Mouse (Mus musculus) kidney, postnatal 10 days (tissue): Measurements from ENCODE around the gene Cplx3.

Source experiments
- DNase-seq: peaks from one replicate; pipeline ENCODE4 v3.0.0; 2021; ENCODE audit warnings: mixed read lengths

Gene Cplx3

DNA sequence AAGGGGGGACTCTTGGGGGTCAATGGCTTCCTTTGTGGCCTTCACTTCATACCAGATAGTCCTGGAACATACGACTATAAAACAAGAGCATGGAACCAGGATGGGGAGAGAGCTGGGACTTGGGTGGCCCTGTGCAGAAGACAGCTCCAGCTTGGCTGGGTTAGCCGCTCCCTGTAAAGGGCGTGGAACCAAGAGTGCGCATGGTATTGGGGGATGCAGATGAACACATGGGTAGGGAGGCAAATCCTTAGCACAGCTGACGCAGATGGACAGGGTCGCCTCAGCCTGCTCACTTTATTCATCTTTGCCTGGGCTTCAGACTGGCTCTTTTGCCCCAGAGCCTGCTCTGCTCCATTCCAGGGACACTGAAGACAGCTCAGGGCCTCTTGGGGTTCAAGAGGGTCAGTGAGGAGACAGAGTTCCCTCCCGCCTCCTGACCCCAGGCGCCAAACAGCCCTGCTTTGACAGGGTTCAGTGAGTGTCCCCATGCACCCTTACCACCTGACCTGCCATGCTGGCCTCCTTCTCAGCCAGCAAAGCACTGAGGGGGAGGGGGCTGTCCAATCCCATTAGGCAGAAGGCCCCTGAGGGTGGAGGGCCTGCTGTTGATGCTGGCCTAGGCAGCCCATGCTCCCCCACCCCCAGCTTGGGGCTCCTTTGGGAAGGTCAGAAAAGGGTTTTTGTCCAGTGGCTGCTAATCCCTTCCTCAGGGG is 7.1 kb downstream of the Cplx3 start:
- DNase-seq = peak; percentile 42

DNA sequence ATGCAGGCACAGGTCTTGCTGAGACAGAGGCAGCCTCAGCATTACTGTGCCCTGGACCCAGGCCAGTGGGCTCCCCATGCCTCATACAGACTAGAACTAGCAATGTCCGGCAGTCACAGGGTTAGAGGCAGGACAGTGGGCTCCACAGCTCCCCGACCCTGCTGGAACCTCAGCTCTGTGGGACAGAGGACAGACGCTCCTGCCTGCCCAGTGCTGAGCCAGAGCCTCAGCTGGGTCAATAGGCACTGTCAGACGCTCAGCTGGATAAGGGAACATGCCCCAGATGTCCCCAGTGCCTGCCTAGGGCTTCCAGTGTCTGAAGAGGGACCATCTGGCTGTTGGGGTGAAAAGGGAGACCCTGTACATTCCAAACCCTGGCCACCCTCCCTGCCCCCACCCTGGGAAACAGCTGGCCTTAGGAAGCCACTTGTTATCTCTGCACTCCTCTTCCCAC is 8.1 kb downstream of the Cplx3 start:
- DNase-seq = peak; percentile 57

DNA sequence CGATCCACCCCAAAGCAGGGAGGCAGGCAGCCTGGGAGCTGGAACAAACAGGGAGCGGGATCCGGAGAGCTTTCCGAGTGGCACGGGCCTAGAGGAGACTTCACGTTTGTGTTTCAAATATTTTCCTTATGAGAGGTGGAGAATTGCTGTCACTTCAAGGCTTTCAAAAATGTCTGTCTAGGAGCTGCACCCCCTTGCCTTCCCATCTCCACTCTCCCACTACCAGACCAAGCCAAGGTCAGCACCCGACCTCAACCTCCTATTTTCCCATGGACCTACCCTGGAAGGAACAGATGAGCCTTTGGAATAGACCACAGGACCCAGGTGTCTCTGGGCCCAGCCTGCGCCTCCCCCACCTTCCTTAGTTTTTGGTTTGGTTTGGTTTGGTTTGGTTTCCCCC is 8.8 kb downstream of the Cplx3 start:
- no peak for DNase-seq

DNA sequence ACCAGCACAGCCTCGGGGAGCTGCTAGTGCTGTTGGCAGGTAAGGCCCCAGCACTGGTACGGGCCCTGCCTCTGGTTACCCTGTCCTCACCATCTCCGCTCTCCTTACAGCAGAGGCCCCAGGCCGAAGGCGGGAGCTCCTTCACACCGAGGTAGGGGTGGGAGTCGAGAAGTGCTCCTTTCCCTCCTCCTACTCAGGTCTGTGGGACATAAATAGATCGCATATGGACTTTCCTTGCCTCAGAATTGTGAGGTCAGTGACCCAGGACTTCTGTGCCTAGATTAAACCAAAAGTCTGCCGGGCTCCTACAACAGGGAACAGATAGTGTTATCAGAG is 11.9 kb downstream of the Cplx3 start:
- DNase-seq = no peak

DNA sequence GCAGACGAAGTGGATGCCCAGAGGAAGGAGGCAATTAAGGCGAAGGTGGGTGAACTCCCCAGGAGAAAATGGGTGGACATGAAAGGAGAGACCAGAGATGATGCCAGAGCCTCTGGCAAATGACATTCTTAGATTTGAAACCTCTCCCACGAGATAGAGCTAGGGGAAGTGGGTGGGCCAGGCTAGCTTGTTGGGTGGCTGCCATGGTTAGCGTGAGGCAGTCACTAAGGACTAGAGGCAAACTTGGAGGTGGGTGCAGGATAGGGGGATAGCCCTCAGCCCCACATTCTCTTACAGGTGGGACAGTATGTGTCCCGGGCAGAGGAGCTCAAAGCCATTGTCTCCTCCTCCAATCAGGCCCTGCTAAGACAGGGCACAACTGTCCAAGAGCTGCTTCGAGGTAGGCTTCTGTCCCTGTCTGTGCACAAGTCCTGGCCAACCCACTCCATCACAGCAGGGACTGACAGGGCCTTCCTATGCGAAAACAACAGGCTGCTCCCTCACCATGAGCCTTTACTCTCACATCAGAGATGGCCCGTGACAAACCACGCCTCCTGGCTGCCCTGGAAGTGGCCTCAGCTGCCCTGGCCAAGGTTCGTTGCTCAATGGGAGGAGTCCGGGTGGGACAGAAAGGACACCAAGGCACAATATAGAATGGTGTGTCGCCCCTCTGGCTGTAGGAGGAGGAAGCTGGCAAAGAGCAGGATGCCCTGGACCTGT is 12.5 kb downstream of the Cplx3 start:
- DNase-seq = peak; percentile 61

DNA sequence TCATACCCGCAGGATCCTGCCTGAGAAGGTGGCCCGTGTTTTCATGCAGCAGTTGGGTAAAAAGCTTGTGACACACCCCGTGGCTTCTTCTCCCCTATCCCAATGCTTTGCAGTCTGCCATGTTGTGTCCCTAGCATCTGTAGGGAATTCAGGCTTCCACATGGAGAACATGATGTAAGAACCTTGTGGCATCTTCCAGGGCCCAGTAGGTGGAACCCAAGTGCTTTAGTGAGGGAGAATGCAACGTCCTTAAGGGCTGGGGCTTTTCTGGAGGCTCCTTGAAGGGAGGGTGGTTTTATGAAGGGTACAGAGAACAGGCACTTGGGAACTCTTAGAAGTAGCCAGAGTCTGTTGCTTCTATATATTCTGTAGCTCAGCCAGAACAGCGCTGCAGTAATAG is 15.4 kb downstream of the Cplx3 start:
- no peak for DNase-seq

DNA sequence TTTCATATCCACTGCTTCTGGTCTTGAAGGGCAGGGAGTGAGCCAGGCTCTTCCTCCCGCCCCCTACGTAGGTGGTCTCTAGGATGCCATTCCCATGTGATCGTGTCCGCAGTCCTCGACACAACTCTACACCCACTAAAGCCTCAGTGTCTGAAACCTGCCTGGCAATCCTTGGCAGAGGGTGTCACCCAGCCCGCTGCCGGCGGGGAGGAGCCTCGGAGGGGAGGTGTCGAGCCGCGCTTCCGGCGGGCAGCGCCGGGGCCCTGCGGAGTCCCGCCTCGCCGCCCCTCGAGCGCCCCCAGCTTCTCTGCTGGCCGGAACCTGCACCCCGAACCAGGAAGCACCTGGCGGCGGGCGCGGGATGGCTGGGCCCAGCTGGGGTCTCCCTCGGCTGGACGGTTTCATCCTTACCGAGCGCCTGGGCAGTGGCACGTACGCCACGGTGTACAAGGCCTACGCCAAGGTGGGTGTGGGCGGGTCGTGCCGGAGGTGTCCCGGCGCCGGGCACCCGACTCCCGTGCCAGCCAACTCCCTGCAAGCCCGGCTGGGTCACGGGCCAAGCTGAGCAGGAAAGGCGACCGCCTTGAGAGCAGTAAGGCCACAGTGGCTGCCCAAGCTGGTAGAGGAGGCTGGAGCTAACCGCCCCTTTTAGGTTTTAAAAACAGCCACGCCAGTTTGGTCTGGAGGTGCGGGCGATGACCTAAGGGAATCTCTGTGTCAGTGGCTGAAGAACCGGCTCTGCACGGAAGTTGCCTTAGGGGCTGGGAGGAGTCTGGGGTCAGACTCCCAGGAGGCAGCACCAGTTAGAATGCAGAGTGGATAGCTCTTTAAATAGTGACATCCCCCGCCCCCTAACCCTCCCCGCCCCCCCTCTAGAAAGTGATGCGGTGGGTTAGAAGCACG is 16.6 kb downstream of the Cplx3 start, which contains the start of gene Ulk3:
Gene Ulk3 (plus strand): TSS at position 229 of the 903 bp plus-strand sequence.
- peak; percentile 89 for DNase-seq

DNA sequence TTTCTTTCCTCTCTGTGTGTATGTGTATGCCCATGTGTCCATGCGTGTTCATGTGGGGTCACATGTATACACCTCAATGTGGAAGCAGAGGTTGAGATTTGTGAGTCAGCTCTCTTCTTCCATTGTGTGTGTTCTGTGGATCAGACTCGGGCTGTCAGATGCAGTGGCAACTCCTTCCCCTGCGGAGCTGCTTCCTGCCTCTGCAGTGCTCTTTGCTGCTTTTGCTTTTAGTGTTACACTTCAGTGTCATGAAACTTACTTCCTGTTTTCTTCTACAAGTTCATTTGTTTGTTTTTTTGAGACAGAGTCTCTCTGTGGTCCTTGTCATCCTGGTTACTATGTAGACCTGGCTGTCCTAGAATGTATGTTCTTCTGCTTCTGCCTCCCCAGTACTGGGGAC is 21.1 kb downstream of the Cplx3 start:
- no peak for DNase-seq

DNA sequence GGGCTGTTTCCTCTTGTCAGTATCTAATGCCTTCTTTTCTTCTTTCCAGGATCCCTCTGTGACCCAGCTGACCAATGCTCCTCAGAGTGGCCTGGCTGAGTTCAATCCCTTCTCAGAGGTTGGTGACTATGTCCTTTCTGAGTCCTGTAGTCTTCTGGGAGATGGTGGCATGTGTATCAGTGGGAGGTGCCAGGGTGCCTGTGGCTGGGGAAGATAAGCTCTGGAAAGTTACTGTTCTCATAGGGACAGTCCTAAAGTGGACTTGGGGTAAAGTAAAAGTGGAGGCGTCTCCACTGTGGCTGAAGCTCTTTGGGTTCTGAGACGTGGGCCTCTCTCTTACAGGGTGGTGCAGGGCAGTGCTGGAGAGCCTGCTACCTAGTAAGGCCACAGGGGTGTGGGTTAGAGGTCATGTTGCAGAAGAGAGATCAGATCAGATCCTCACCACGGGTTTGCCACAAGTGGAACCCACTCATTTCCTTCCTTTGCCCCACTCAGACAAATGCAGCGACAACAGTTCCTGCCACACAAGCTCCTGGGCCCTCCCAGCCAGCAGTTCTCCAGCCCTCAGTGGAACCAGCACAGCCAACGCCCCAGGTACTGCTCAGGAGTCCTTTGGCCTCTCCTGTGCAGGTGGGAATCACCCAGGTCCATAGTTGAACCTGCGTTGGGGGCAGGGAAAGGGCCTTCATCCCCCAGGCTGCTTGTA is 28.8 kb downstream of the Cplx3 start:
- DNase-seq = no peak

DNA sequence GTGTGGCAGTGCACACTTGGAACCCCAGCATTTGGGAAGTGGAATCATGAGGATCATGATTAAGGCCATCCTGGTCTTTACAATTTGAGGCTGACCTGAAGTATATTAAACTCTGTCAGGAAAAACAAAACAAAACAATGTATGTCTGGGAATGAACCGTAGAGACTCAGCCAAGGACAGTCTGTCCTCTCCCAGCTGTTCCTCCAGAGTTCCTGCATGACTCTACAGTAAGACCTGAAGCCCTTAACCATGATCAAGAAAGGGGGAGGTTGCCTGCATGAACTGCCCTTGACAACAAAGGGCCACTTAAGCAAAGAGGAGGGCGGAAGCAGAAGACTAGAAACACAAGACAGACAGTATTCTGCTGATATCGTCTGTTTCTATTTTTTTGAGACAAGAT is 30.5 kb downstream of the Cplx3 start:
- no peak for DNase-seq

DNA sequence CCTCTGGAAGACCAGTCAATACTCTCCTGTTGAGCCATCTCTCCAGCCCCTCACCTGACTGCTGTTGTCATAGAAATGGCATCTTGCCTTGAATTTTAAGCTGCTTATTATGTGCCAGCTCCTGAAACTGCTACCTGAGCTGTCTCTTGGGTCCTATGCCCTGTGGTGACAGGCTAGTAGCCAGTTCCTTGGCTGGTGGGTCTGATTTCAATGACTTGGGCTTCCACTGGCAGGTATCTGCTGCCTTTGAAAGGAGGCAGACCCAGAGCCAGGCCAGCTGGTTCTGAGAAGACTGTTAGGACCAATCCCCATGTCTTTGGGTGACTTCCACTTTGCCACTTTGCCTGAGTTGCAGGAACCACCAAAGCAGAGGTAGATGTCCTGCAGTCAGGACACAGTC is 31.7 kb downstream of the Cplx3 start:
- no peak for DNase-seq

DNA sequence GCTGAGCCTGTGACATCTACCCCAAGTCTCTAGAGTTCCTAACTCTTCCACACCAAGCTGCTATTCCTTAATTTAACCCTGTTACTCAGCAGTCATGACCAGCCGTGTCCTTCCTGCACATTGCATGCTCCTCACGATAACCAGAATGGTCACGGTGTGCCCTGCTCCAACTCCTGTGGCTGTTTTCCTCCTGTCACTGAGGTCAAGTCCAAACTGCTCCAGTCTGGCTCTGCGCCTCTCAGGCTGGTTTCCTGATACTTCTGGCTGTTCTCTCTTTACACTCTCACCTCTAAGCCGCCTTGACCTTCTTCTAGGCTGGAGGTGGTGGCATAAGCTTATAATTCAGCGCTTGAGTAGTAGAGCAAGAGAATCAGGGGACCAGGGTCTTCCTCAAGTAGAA is 37.6 kb downstream of the Cplx3 start:
- DNase-seq = peak; percentile 15

DNA sequence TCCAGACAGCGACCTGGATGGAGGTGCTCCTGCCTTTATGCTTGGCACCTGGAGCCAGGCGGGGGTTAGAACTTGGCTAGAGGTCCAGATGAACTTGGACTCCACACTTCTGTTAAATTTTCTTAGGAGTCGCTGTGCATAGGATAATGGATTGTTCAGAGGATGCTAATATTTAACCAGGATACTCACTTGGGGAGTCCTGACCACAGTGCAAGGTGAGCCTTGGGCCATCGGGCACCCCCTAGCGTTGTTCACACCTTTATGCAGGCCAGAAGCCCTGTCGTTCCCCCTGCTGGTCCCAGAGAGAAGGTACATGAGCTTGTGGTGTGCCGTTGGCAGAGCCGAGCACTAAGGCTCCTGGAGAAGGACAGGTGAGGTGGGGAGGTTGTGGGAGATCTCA is 39.2 kb downstream of the Cplx3 start:
- peak; percentile 78 for DNase-seq

DNA sequence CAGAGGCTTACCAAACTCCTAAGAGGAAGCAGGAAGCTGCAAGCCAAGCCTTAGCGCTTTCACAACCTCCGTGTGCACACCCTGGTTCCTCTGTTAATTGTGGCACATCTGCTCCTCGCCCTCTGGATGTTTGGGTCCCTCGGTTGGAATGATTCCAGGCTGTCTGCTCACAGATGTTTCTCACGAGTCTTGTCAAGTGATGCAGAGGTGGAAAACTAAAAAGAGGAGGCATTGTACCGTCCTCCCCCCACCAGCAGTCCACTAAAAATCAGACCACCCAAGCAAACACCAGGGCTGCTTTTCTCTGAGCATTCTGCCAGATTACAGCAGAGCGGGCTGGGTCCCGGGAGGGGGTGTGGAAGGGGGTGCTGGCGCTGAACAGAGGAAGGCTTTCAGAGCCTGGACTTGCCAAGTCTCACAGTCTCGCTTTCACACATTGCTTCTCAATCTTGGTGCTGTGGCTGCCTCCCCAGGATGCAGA is 40.3 kb downstream of the Cplx3 start:
- DNase-seq = peak; percentile 49

DNA sequence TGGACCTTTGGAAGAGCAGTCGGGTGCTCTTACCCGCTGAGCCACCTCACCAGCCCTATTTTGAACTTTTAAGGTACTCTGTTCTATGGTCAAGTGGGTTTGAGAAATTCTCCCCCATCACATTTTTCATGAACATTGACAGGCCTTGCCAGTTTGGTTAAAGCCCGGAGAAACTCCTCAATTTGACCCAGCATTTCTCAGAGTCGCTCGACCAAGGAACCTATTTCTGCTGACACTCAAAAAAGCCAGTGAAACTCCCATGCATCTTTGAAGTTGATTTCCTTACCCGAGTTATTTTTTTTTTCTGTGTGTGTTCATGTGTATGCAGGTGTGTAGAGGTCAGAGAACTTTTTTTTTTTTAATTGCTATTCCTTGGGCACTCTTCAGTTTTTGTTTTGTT is 41.5 kb downstream of the Cplx3 start:
- no peak for DNase-seq

DNA sequence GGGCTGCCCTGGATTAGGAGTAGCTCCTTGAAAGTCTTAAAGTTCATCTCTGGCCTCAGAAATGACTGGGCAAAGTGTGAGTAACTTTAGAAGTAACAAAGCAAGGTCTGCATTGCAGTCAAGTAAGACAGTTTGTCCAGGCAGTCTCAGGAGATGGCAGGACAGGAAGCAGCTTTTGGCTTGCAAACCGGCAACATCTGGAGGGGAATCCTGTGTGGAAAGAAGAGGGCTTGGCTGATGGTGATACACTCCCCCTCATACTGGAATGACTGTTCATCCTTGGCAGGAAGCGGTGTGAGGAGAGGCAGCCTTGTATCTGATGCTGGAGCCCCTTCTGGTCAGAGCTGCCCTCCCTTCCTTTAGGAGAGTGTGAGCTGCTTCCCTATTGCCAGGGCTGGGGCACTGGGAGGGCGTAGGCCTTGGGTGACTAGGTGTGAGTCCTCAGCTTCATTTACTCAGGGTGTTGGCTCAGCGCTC is 43.1 kb downstream of the Cplx3 start:
- peak; percentile 74 for DNase-seq

DNA sequence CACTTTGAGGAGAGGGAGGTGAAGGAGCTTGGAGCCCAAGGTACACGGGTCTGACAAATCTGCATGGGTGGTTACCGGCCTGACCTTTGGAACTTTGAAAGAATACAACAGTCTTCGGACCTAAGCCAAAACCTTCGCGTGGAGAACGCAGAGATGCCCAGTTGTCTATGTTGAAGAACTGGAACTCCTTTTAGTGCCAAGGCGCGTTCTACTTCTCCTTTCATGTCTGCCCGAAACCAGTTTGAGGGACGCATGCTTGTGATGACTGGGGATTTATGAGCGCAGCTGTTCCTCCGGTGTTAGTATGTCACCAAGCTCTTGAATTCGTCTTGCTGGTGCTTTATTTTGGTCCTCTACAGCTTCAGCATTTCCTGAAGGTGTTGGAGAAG is 44.4 kb downstream of the Cplx3 start:
- DNase-seq = no peak

DNA sequence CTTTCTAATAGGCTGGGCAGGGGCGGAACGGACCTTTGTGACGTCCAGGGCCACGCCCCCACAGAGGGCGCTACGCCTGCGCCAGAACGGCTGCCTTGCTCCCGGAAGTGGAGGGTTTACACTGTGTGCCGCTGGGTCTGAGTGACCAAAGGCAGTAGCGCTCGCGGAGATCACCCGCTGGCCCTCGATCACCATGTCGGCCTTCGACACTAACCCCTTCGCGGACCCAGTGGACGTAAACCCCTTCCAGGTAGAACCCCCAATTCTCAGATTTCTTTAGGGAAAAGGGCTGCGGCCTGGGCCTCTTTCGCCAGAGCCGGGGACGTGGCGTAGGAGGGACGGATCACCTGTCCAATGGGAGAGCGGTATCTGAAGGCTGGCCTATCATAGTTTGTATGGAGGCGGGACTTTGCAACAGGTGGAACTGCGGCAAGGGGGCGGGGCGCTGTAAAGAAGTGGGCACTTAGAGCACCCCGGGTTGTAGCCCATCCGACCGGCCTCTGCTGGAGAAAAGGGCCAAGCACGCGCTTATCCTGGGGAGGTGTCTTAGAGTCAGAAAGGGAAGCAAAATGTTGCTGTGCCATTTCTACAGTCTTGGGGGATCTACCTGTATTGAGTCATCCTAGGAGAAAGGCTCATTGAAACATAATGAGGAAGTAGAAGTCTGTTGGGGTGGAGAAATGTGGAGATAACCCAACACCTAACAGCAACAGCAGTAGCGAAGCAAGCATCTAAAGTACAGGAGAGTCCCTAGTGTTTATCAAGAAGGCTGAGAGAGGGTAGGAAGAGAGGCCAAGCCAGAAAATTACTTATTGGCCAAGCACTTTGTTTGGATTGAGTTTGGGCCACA is 45.0 kb downstream of the Cplx3 start, which contains the start of gene Scamp2:
Gene Scamp2 (plus strand): TSS at position 83 of the 850 bp plus-strand sequence.
- DNase-seq = peak; percentile 96

DNA sequence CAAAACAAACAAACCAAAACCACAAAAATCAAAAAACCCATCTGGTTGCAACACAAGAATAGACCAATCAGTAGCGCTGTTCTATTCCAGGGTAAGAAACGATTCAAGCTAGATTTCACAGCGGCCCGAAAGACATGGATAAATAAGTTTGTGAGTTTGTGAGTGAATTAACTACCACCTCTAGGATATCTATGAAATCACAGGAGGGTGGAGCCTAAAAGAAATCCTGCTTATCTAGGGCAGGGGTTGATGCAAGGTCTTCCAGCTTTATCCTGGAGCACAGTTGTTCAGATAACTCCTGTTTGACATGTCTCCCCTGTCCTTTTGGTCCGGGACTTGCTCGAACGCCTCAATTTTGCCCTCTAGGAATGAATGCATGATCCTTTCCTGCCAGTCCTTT is 45.8 kb downstream of the Cplx3 start:
- no peak for DNase-seq

DNA sequence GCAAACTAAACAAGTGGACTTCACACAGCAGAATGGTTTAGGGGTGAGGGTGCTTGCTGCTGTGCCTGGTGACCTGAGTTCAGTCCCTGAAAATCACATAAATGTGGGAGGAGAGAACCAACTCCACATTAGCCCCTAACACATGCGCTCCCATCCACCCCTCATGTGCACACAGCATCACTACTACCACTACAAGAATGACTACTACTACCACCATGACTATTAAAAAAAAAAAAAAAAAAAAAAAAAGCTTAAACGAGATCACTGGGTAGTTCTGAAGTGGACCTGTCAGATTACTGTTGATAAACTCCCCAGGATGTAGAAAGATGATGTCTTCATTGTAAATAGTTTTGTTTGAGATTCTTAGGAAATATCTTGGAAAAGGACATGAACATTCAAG is 46.5 kb downstream of the Cplx3 start:
- DNase-seq = no peak

DNA sequence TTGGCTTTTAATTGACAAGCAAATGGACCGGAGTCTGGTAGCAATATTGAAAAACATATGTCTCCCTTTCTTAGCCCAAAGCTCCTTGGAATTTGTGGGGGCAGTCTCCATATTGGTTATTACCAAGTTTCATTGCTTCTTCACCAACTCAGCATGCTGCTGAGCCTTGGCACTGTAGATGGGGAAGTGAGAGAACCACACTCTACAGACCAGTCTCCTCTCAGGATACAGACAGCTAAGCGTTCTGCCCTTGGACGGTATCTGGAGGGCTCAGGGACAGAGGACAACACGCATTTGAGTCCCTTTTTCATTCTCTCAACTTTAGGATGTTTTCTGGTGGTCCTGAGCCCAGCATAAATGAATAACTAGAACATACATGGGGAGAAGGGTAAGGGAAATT is 47.5 kb downstream of the Cplx3 start:
- DNase-seq = no peak

DNA sequence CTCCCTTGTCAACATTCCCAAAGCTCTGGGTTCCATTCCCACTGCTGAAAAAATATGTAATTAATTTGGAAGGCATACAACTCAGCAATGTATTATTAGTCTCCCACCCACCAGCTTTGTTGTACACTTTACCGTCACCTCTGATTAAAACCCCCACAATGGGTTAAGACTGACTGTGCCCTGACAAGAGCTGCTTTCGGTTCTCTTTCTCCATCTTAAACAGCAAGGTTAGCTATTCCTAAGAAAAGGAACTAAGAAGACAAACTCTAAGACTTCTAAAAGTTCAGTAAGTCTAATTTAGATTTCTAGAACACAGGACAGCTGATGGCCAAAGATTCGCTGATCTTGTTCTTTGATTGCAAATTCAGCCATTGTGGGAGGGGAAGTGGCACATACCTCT is 48.9 kb downstream of the Cplx3 start:
- no peak for DNase-seq
